Mouse (Mus musculus) small intestine, adult 2 months (tissue): Measurements from ENCODE around the gene Nme9.

Source experiments
- CTCF ChIP-seq: fragments of 200-500 bp; IDR thresholded peaks from 2 replicates; pipeline ENCODE4 v1.5.1; 2012; ENCODE audit warnings: low read depth, mild to moderate bottlenecking, control low read depth, inconsistent platforms, low read length, moderate library complexity, mixed read lengths; ENCODE audit not compliant: insufficient replicate concordance, insufficient read length; ENCODE audit errors: extremely low read depth
- POLR2A ChIP-seq: fragments of 200-500 bp; IDR thresholded peaks from 2 replicates; pipeline ENCODE4 v1.6.1; 2012; ENCODE audit warnings: low read depth, mild to moderate bottlenecking, control low read depth, inconsistent platforms, low read length, moderate library complexity

DNA sequence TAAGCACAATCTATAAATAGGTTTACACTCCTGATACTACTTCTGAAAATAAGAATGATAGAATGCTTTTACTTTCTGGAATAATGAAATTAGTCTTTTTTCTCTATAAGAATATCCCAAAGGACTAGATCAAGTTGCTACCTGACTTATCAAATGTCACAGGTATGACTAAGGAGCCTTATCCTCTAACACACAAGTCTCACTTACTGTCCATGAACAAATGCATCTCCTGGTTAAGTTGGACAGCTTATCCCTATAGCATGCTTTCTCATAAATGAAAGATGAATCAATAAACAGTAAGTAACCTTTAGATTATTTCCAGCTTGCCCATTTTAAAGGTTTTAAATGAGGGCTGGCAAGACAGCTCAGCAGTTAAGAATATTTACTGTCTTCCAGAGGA is 33.4 kb downstream of the Nme9 start:
- TF ChIP-seq CTCF (no peak), POLR2A (no peak)
